Comparison of ENCODE assay signal across 16 mouse cellular contexts in genomic region chr16:63594656-63595055, GRCm38 (mm10).
DNase-seq lines count a peak whose midpoint lies in the region; ATAC-seq lines count a peak whose summit lies in the region.
"Had no signal": no experiment of that assay in that cellular context is flagged by ENCODE, and none has a peak within 500 bp of the region (broad histone marks: within the 10 kb centered on the region; RNA-seq: fewer than 3 reads in every experiment).

No protein-coding gene starts in this region.

- H3K36me3 ChIP-seq in forebrain, embryonic 14.5 days (ENCODE audit: control insufficient read depth, insufficient read depth, low read length) = peaks cover 23% of the 10 kb centered on the region; the same call in 1 of the 2 replicates
- H3K36me3 ChIP-seq in forebrain, embryonic 11.5 days (ENCODE audit: control insufficient read depth, insufficient read depth, low read length) = no peaks in the 10 kb centered on the region
- H3K36me3 ChIP-seq: liver, embryonic 15.5 days had no signal

- no peaks in the 10 kb centered on the region for H3K27me3 ChIP-seq in forebrain, embryonic 14.5 days (replicated peaks; ENCODE audit: control insufficient read depth, insufficient read depth, low read length)
- H3K27me3 ChIP-seq in forebrain, embryonic 11.5 days (ENCODE audit: control insufficient read depth, insufficient read depth, low read length) = no peaks in the 10 kb centered on the region
- H3K27me3 ChIP-seq: CH12.LX; hindbrain, embryonic 12.5 days; liver, embryonic 15.5 days had no signal

- intact Hi-C loops in left cerebral cortex, postnatal 4 days (cut with DNase I) = no loop called here

- no peak overlapping the region for H3K9ac ChIP-seq in forebrain, embryonic 14.5 days (ENCODE audit: low read length)
- no peak overlapping the region for H3K9ac ChIP-seq in forebrain, embryonic 11.5 days (ENCODE audit: low read length)
- H3K9ac ChIP-seq: hindbrain, embryonic 12.5 days; liver, embryonic 15.5 days had no signal

- no peaks in the 10 kb centered on the region for H3K4me1 ChIP-seq in forebrain, embryonic 14.5 days (ENCODE audit: control insufficient read depth, insufficient read depth, low read length)
- H3K4me1 ChIP-seq in forebrain, embryonic 11.5 days (replicated peaks; ENCODE audit: control insufficient read depth, insufficient read depth, low read length) = no peaks in the 10 kb centered on the region
- H3K4me1 ChIP-seq: hindbrain, embryonic 12.5 days; liver, embryonic 15.5 days had no signal

- WGBS in forebrain, embryonic 14.5 days = 71% methylated on average over 4 of the region's 4 CpGs
- 90% methylated on average over 4 of the region's 4 CpGs for WGBS in forebrain, embryonic 11.5 days

- H3K9me3 ChIP-seq in forebrain, embryonic 14.5 days (replicated peaks; ENCODE audit: control insufficient read depth, low read length) = no peaks in the 10 kb centered on the region
- H3K9me3 ChIP-seq in forebrain, embryonic 11.5 days (ENCODE audit: control insufficient read depth, low read length) = no peaks in the 10 kb centered on the region
- H3K9me3 ChIP-seq: hindbrain, embryonic 12.5 days; liver, embryonic 15.5 days had no signal

- H3K4me2 ChIP-seq in forebrain, embryonic 14.5 days (ENCODE audit: low read length) = no peak overlapping the region
- no peak overlapping the region for H3K4me2 ChIP-seq in forebrain, embryonic 11.5 days (ENCODE audit: low read depth, low read length, severe bottlenecking)
- H3K4me2 ChIP-seq: hindbrain, embryonic 12.5 days; liver, embryonic 15.5 days had no signal

- ATAC-seq in forebrain, embryonic 14.5 days = peak; percentile 66; the same call in 1 of the 2 replicates
- ATAC-seq in forebrain, embryonic 11.5 days (replicated peaks; ENCODE audit: low FRiP score) = no peak

- H3K27ac ChIP-seq in forebrain, embryonic 14.5 days (ENCODE audit: low read depth, low read length) = peak overlapping the region; percentile 27; the same call in 1 of the 2 replicates
- no peak overlapping the region for H3K27ac ChIP-seq in forebrain, embryonic 11.5 days (ENCODE audit: low read depth, low read length)
- H3K27ac ChIP-seq: hindbrain, embryonic 12.5 days; layer of hippocampus, adult 2 months; liver, embryonic 15.5 days had no signal

- H3K4me3 ChIP-seq in forebrain, embryonic 14.5 days (ENCODE audit: low read depth, low read length) = no peak overlapping the region
- no peak overlapping the region for H3K4me3 ChIP-seq in forebrain, embryonic 11.5 days (ENCODE audit: low read depth, low read length)
- H3K4me3 ChIP-seq: hindbrain, embryonic 12.5 days; layer of hippocampus, adult 2 months; liver, embryonic 15.5 days had no signal

- DNase-seq in forebrain, embryonic 14.5 days (ENCODE audit: low spot score) = peak; percentile 80
- no peak for DNase-seq in forebrain, embryonic 11.5 days (ENCODE audit: low spot score)
- DNase-seq in left cerebral cortex, postnatal 4 days = peak; percentile 70
- no peak for DNase-seq in left cerebral cortex, adult 11 months (ENCODE audit: low spot score)
- DNase-seq in brain, embryonic 18.5 days (ENCODE audit: low read depth, low spot score) = peak; percentile 42
- DNase-seq in cerebellum, postnatal 14 days = peak; percentile 29 to 30
- no peak for DNase-seq in urinary bladder, postnatal 36 days (ENCODE audit: low spot score in 2 of 2)
- DNase-seq in spleen, postnatal 14 days (ENCODE audit: low spot score in 2 of 2) = no peak
- DNase-seq: adrenal gland, adult 2 months; gastrocnemius, postnatal 10 days; lung, postnatal 14 days; thymus, adult 2 months had no signal

Comparison
In these comparisons a context has a peak if more than half of its experiments do, and no peak if none do; other contexts are left out.
1. DNase-seq: peak in forebrain, embryonic 14.5 days (single experiment), left cerebral cortex, postnatal 4 days (single experiment), brain, embryonic 18.5 days (single experiment) and cerebellum, postnatal 14 days (2 of 2); none in forebrain, embryonic 11.5 days (single experiment), left cerebral cortex, adult 11 months (single experiment), urinary bladder, postnatal 36 days (0 of 2) and spleen, postnatal 14 days (0 of 2).